ENCODE assay signal across 24 mouse cellular contexts in genomic region chr9:119985881-119986574, GRCm38 (mm10). TPM values are rescaled to one million over a fixed set of nuclear protein-coding genes. Genes with fewer than 3 reads are reported as not detected.
DNase-seq lines count a peak whose midpoint lies in the region; ATAC-seq lines count a peak whose summit lies in the region.
"Had no signal": no experiment of that assay in that cellular context is flagged by ENCODE, and none has a peak within 500 bp of the region (broad histone marks: within the 10 kb centered on the region; RNA-seq: fewer than 3 reads in every experiment).

No protein-coding gene starts in this region.

- no peak overlapping the region for H3K4me2 ChIP-seq in lung, embryonic 15.5 days
- peak overlapping the region; percentile 23; the same call in 1 of the 2 replicates for H3K4me2 ChIP-seq in embryonic facial prominence, embryonic 11.5 days (ENCODE audit: low read depth, low read length)
- H3K4me2 ChIP-seq in intestine, embryonic 16.5 days (ENCODE audit: low read depth, low read length) = no peak overlapping the region
- no peak overlapping the region for H3K4me2 ChIP-seq in stomach, embryonic 16.5 days (ENCODE audit: low read depth, low read length)
- H3K4me2 ChIP-seq in midbrain, embryonic 14.5 days (ENCODE audit: low read length) = no peak overlapping the region
- H3K4me2 ChIP-seq: heart, embryonic 12.5 days; liver, embryonic 11.5 days had no signal

- no peak for ATAC-seq in lung, embryonic 15.5 days (ENCODE audit: borderline replicate concordance, extremely low read depth, low FRiP score, low TSS enrichment)
- no peak for ATAC-seq in embryonic facial prominence, embryonic 11.5 days (replicated peaks; ENCODE audit: insufficient number of reproducible peaks, low FRiP score, low TSS enrichment, low read depth)
- no peak for ATAC-seq in intestine, embryonic 16.5 days
- ATAC-seq in stomach, embryonic 16.5 days (ENCODE audit: insufficient read depth, low FRiP score) = no peak
- ATAC-seq in midbrain, embryonic 14.5 days (ENCODE audit: low FRiP score, low TSS enrichment) = no peak
- ATAC-seq in inflammation-experienced regulatory T-cells, adult 6 months = no peak
- ATAC-seq: forebrain, embryonic 16.5 days; hindbrain, embryonic 16.5 days had no signal

- no peak for DNase-seq in lung, postnatal 14 days
- DNase-seq in embryonic facial prominence, embryonic 11.5 days (ENCODE audit: low spot score) = peak; percentile 54
- no peak for DNase-seq in midbrain, embryonic 14.5 days
- DNase-seq: adrenal gland, postnatal 25 days; cerebellum, adult 11-12 months; cerebellum, postnatal 25 days; gastrocnemius, postnatal 36 days; heart, postnatal 14 days; kidney, postnatal 4 days; lung, adult 18-20 months; lung, postnatal 36 days; retina, postnatal 1 day; thymus, postnatal 14 days had no signal

- H3K9ac ChIP-seq in lung, embryonic 15.5 days = no peak overlapping the region
- no peak overlapping the region for H3K9ac ChIP-seq in embryonic facial prominence, embryonic 11.5 days (replicated peaks; ENCODE audit: low read length)
- no peak overlapping the region for H3K9ac ChIP-seq in intestine, embryonic 16.5 days (ENCODE audit: low read depth, low read length)
- H3K9ac ChIP-seq in stomach, embryonic 16.5 days (ENCODE audit: low read length) = no peak overlapping the region
- no peak overlapping the region for H3K9ac ChIP-seq in midbrain, embryonic 14.5 days (replicated peaks; ENCODE audit: low read length)
- H3K9ac ChIP-seq: heart, embryonic 12.5 days had no signal

- H3K4me1 ChIP-seq in lung, embryonic 15.5 days = peaks cover 31% of the 10 kb centered on the region
- peaks cover 23% of the 10 kb centered on the region for H3K4me1 ChIP-seq in embryonic facial prominence, embryonic 11.5 days (ENCODE audit: control insufficient read depth, insufficient read depth, low read length)
- peaks cover 31% of the 10 kb centered on the region for H3K4me1 ChIP-seq in intestine, embryonic 16.5 days (ENCODE audit: control insufficient read depth, insufficient read depth, low read length)
- peaks cover 22% of the 10 kb centered on the region for H3K4me1 ChIP-seq in stomach, embryonic 16.5 days (ENCODE audit: control insufficient read depth, insufficient read depth, low read length)
- H3K4me1 ChIP-seq in midbrain, embryonic 14.5 days (ENCODE audit: control insufficient read depth, insufficient read depth, low read length) = peaks cover 26% of the 10 kb centered on the region

- H3K36me3 ChIP-seq in lung, embryonic 15.5 days = no peaks in the 10 kb centered on the region
- H3K36me3 ChIP-seq in embryonic facial prominence, embryonic 11.5 days (replicated peaks; ENCODE audit: control insufficient read depth, insufficient read depth, low read depth, low read length) = no peaks in the 10 kb centered on the region
- no peaks in the 10 kb centered on the region for H3K36me3 ChIP-seq in intestine, embryonic 16.5 days (ENCODE audit: control insufficient read depth, insufficient read depth, low read length)
- H3K36me3 ChIP-seq in stomach, embryonic 16.5 days (ENCODE audit: control insufficient read depth, insufficient read depth, low read length) = no peaks in the 10 kb centered on the region
- H3K36me3 ChIP-seq in midbrain, embryonic 14.5 days (ENCODE audit: control insufficient read depth, insufficient read depth, low read length) = no peaks in the 10 kb centered on the region
- H3K36me3 ChIP-seq: G1E; heart, embryonic 12.5 days; midbrain, embryonic 10.5 days had no signal

- H3K27ac ChIP-seq in lung, embryonic 15.5 days = 0 out of 2 replicates have a peak overlapping the region, but pooled peaks have one; percentile 33
- 0 out of 2 replicates have a peak overlapping the region, but pooled peaks have one; percentile 35 for H3K27ac ChIP-seq in embryonic facial prominence, embryonic 11.5 days (replicated peaks; ENCODE audit: low read depth, low read length)
- 0 out of 2 replicates have a peak overlapping the region, but pooled peaks have one; percentile 20 for H3K27ac ChIP-seq in intestine, embryonic 16.5 days (ENCODE audit: low read length)
- H3K27ac ChIP-seq in stomach, embryonic 16.5 days (ENCODE audit: low read length) = peak overlapping the region; percentile 59
- no peak overlapping the region for H3K27ac ChIP-seq in midbrain, embryonic 14.5 days (replicated peaks; ENCODE audit: low read depth, low read length)
- H3K27ac ChIP-seq: midbrain, embryonic 10.5 days had no signal

- WGBS in lung, embryonic 15.5 days = 62% methylated on average over 10 of the region's 10 CpGs
- 59% methylated on average over 10 of the region's 10 CpGs for WGBS in embryonic facial prominence, embryonic 11.5 days
- 58% methylated on average over 10 of the region's 10 CpGs for WGBS in intestine, embryonic 16.5 days
- WGBS in stomach, embryonic 16.5 days = 62% methylated on average over 10 of the region's 10 CpGs
- WGBS in midbrain, embryonic 14.5 days = 83% methylated on average over 10 of the region's 10 CpGs

- no peaks in the 10 kb centered on the region for H3K9me3 ChIP-seq in lung, embryonic 15.5 days
- no peaks in the 10 kb centered on the region for H3K9me3 ChIP-seq in embryonic facial prominence, embryonic 11.5 days (replicated peaks; ENCODE audit: control insufficient read depth, low read length)
- no peaks in the 10 kb centered on the region for H3K9me3 ChIP-seq in intestine, embryonic 16.5 days (ENCODE audit: control insufficient read depth, low read length)
- H3K9me3 ChIP-seq in stomach, embryonic 16.5 days (replicated peaks; ENCODE audit: control insufficient read depth, low read length) = no peaks in the 10 kb centered on the region
- no peaks in the 10 kb centered on the region for H3K9me3 ChIP-seq in midbrain, embryonic 14.5 days (ENCODE audit: control insufficient read depth, low read length)
- H3K9me3 ChIP-seq: G1E; heart, embryonic 12.5 days; midbrain, embryonic 10.5 days had no signal

- H3K4me3 ChIP-seq in lung, embryonic 15.5 days = no peak overlapping the region
- H3K4me3 ChIP-seq in embryonic facial prominence, embryonic 11.5 days (ENCODE audit: low read depth, low read length) = no peak overlapping the region
- no peak overlapping the region for H3K4me3 ChIP-seq in intestine, embryonic 16.5 days (ENCODE audit: low read length)
- H3K4me3 ChIP-seq in stomach, embryonic 16.5 days (replicated peaks; ENCODE audit: low read length) = no peak overlapping the region
- no peak overlapping the region for H3K4me3 ChIP-seq in midbrain, embryonic 14.5 days (replicated peaks; ENCODE audit: low read depth, low read length)
- H3K4me3 ChIP-seq: heart, embryonic 12.5 days; midbrain, embryonic 10.5 days had no signal

- H3K27me3 ChIP-seq in lung, embryonic 15.5 days = no peaks in the 10 kb centered on the region
- no peaks in the 10 kb centered on the region for H3K27me3 ChIP-seq in embryonic facial prominence, embryonic 11.5 days (ENCODE audit: control insufficient read depth, insufficient read depth, low read length)
- H3K27me3 ChIP-seq in intestine, embryonic 16.5 days (replicated peaks; ENCODE audit: control insufficient read depth, insufficient read depth, low read length) = no peaks in the 10 kb centered on the region
- H3K27me3 ChIP-seq in stomach, embryonic 16.5 days (ENCODE audit: control insufficient read depth, insufficient read depth, low read length) = no peaks in the 10 kb centered on the region
- H3K27me3 ChIP-seq in midbrain, embryonic 14.5 days (ENCODE audit: control insufficient read depth, insufficient read depth, low read length) = peaks cover 21% of the 10 kb centered on the region
- H3K27me3 ChIP-seq: heart, embryonic 12.5 days had no signal

RNA-seq across cellular contexts. Expression of gene Csrnp1, which starts 1.6 kb away (rescaled TPM):
- polyA plus RNA-seq in lung, embryonic 15.5 days (2015; fragmentation: Nextera tagmentation; extraction: Ambion mirVana) = 8.2 and 8.7 TPM in 2 replicates
- 1.5 and 2.1 TPM in 2 replicates for polyA plus RNA-seq in embryonic facial prominence, embryonic 11.5 days (2014; fragmentation: Nextera tagmentation; extraction: Ambion mirVana)
- 5.0 and 5.1 TPM in 2 replicates for polyA plus RNA-seq in intestine, embryonic 16.5 days (2015; fragmentation: Nextera tagmentation; extraction: Ambion mirVana)
- polyA plus RNA-seq in stomach, embryonic 16.5 days (2015; fragmentation: Nextera tagmentation; extraction: Ambion mirVana) = 5.9 and 7.8 TPM in 2 replicates
- 0.67 and 2.2 TPM in 2 replicates for polyA plus RNA-seq in midbrain, embryonic 14.5 days (2014; fragmentation: Nextera tagmentation; extraction: Ambion mirVana)
- polyA plus RNA-seq in inflammation-experienced regulatory T-cells, adult 6 months (2017; shearing (Covaris generic)) = 10 to 100 TPM; 21.7 to 47.3 (median 39.5) TPM

RNA-seq across cellular contexts. Expression of gene Xirp1, which starts 37.4 kb away (rescaled TPM):
- 0.96 and 1.3 TPM in 2 replicates for polyA plus RNA-seq in lung, embryonic 15.5 days (2015; fragmentation: Nextera tagmentation; extraction: Ambion mirVana)
- polyA plus RNA-seq in embryonic facial prominence, embryonic 11.5 days (2014; fragmentation: Nextera tagmentation; extraction: Ambion mirVana) = 0.06 and 0.13 TPM in 2 replicates
- polyA plus RNA-seq in intestine, embryonic 16.5 days (2015; fragmentation: Nextera tagmentation; extraction: Ambion mirVana) = 0.06 and 0.07 TPM in 2 replicates
- polyA plus RNA-seq in stomach, embryonic 16.5 days (2015; fragmentation: Nextera tagmentation; extraction: Ambion mirVana) = 0.14 and 1.6 TPM in 2 replicates
- not detected in 2 replicates for polyA plus RNA-seq in midbrain, embryonic 14.5 days (2014; fragmentation: Nextera tagmentation; extraction: Ambion mirVana)
- not detected for polyA plus RNA-seq in inflammation-experienced regulatory T-cells, adult 6 months (2017; shearing (Covaris generic))
- polyA plus RNA-seq: forebrain, embryonic 16.5 days; G1E; hindbrain, embryonic 16.5 days; kidney, embryonic 14.5 days; midbrain, embryonic 10.5 days had no signal

RNA-seq across cellular contexts. Expression of gene Ttc21a, which starts 48.6 kb away (rescaled TPM):
- polyA plus RNA-seq in lung, embryonic 15.5 days (2015; fragmentation: Nextera tagmentation; extraction: Ambion mirVana) = 0.67 and 1.1 TPM in 2 replicates
- polyA plus RNA-seq in embryonic facial prominence, embryonic 11.5 days (2014; fragmentation: Nextera tagmentation; extraction: Ambion mirVana) = 0.10 and 0.33 TPM in 2 replicates
- polyA plus RNA-seq in intestine, embryonic 16.5 days (2015; fragmentation: Nextera tagmentation; extraction: Ambion mirVana) = 0.04 TPM in 1 of 2 replicates, not detected in the other
- polyA plus RNA-seq in stomach, embryonic 16.5 days (2015; fragmentation: Nextera tagmentation; extraction: Ambion mirVana) = 0.04 and 0.15 TPM in 2 replicates
- polyA plus RNA-seq in midbrain, embryonic 14.5 days (2014; fragmentation: Nextera tagmentation; extraction: Ambion mirVana) = 0.45 and 0.49 TPM in 2 replicates
- polyA plus RNA-seq in inflammation-experienced regulatory T-cells, adult 6 months (2017; shearing (Covaris generic)) = not detected

RNA-seq across cellular contexts. Expression of gene Gorasp1, which starts 48.7 kb away (rescaled TPM):
- 31.1 and 35.6 TPM in 2 replicates for polyA plus RNA-seq in lung, embryonic 15.5 days (2015; fragmentation: Nextera tagmentation; extraction: Ambion mirVana)
- polyA plus RNA-seq in embryonic facial prominence, embryonic 11.5 days (2014; fragmentation: Nextera tagmentation; extraction: Ambion mirVana) = 18.3 and 20.1 TPM in 2 replicates
- polyA plus RNA-seq in intestine, embryonic 16.5 days (2015; fragmentation: Nextera tagmentation; extraction: Ambion mirVana) = 39.3 and 39.5 TPM in 2 replicates
- polyA plus RNA-seq in stomach, embryonic 16.5 days (2015; fragmentation: Nextera tagmentation; extraction: Ambion mirVana) = 31.6 and 39.0 TPM in 2 replicates
- polyA plus RNA-seq in midbrain, embryonic 14.5 days (2014; fragmentation: Nextera tagmentation; extraction: Ambion mirVana) = 25.2 and 31.7 TPM in 2 replicates
- polyA plus RNA-seq in inflammation-experienced regulatory T-cells, adult 6 months (2017; shearing (Covaris generic)) = 1 to 10 TPM; 2.9 to 4.8 (median 4.5) TPM
